Mouse (Mus musculus) erythroblast, embryonic 14.5 days (primary cell): ENCODE results near the gene 2310034G01Rik. TPM values are rescaled to one million over a fixed set of nuclear protein-coding genes. Genes with fewer than 3 reads are reported as not detected.

Experiments used
- H3K27me3 ChIP-seq: 2 replicates; pipeline ENCODE4 v1.6.1; 2012; ENCODE audit warnings: inconsistent platforms; ENCODE audit not compliant: control insufficient read depth
- H3K36me3 ChIP-seq: 2 replicates; pipeline ENCODE4 v1.6.1; 2012; ENCODE audit warnings: mild to moderate bottlenecking, inconsistent platforms; ENCODE audit not compliant: control insufficient read depth
- H3K4me1 ChIP-seq: 2 replicates; pipeline ENCODE4 v1.6.1; 2012; ENCODE audit warnings: inconsistent platforms; ENCODE audit not compliant: control insufficient read depth
- H3K4me3 ChIP-seq: replicated peaks from 2 replicates; pipeline ENCODE3; 2012; ENCODE audit warnings: moderate library complexity, mild to moderate bottlenecking, inconsistent platforms
- H3K9me3 ChIP-seq: 2 replicates; pipeline ENCODE4 v1.6.1; 2012; ENCODE audit warnings: low read length, inconsistent platforms, mixed read lengths; ENCODE audit not compliant: control insufficient read depth
- GATA1 ChIP-seq: IDR thresholded peaks from 2 replicates; pipeline ENCODE4 v1.6.1; 2012; ENCODE audit warnings: low read length, inconsistent platforms, mixed read lengths
- TAL1 ChIP-seq: IDR thresholded peaks from 3 replicates; pipeline ENCODE4 v1.6.1; 2012; ENCODE audit warnings: low read length, inconsistent platforms, mixed read lengths
- polyA plus RNA-seq: library from polyadenylated mRNA; stranded (reverse); fragments of >175 nt; gene quantifications from 2 replicates; pipeline ENCODE4 v1.2.3, GENCODE M21; 2012

The 2310034G01Rik gene
- polyA plus RNA-seq, 1 experiment, result not detected

GRCm38 (mm10) chr19:46394712-46395108 lies 44.6 kb upstream of the 2310034G01Rik start:
- peaks cover 56% of the 10 kb centered on the region for H3K4me1 ChIP-seq
- H3K27me3 ChIP-seq, result no peaks in the 10 kb centered on the region; the same call in 1 of the 2 replicates
- no peaks in the 10 kb centered on the region for H3K9me3 ChIP-seq
- no peak for TF ChIP-seq TAL1
- H3K4me3 ChIP-seq, result peak overlapping the region; percentile 89
- H3K36me3 ChIP-seq, result peaks cover 30% of the 10 kb centered on the region

DNA sequence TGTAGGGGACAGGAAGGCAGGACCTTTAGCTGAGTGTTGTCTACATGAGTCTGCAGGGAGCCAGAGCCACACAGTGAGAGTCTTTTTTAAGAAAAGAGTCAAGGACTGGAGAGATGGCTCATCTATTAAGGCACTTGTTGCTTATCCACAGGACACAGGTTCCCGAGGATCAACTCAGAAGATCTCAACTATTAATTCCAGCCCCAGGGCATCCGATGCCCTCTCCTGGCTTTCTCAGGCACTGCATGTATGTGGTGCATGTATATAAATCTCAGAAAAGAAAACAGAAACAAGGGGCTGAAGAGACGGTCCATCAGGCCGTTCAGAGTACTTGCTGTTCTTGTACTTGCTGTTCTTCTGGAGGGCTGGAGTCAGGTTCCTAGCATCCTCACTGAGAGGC lies 41.9 kb upstream of the 2310034G01Rik start:
- Histone ChIP-seq H3K27me3 (no peaks in the 10 kb centered on the region), H3K4me3 (no peak overlapping the region), H3K4me1 (peaks cover 42% of the 10 kb centered on the region), H3K9me3 (no peaks in the 10 kb centered on the region), H3K36me3 (peaks cover 54% of the 10 kb centered on the region)
- TF ChIP-seq TAL1 (no peak), GATA1 (no peak)

DNA sequence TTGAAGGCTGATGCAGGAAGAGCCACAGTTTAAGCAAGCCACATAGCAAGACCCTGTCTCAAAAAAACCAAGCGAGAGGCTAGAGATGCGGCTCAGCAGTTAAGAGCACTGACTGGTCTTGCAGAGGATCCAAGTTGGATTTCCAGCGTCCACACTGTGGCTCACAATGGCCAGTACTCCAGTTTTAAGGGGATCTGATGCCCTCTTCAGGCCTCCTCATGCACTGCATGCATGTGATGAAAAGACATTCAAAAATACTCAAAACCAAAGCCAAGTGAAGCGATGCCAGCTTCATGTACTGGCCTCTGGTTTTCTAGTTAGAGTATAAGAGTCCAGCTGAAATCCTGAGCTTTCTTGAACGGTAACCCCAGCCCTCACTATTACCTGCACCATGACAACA lies 39.8 kb upstream of the 2310034G01Rik start:
- no peaks in the 10 kb centered on the region for H3K27me3 ChIP-seq
- H3K4me3 ChIP-seq, result no peak overlapping the region
- no peak for TF ChIP-seq GATA1
- TF ChIP-seq TAL1, result no peak
- H3K4me1 ChIP-seq, result peaks cover 29% of the 10 kb centered on the region
- no peaks in the 10 kb centered on the region for H3K9me3 ChIP-seq
- H3K36me3 ChIP-seq, result peaks cover 71% of the 10 kb centered on the region

- H3K36me3 ChIP-seq, result peaks cover 95% of the 10 kb centered on the region
- H3K9me3 ChIP-seq, result no peaks in the 10 kb centered on the region
- no peaks in the 10 kb centered on the region for H3K4me1 ChIP-seq
- H3K4me3 ChIP-seq, result no peak overlapping the region
- H3K27me3 ChIP-seq, result no peaks in the 10 kb centered on the region
- no peak for TF ChIP-seq GATA1
- TF ChIP-seq TAL1, result no peak
Observed at GRCm38 (mm10) chr19:46382275-46382674, 32.2 kb upstream of the 2310034G01Rik start.

DNA sequence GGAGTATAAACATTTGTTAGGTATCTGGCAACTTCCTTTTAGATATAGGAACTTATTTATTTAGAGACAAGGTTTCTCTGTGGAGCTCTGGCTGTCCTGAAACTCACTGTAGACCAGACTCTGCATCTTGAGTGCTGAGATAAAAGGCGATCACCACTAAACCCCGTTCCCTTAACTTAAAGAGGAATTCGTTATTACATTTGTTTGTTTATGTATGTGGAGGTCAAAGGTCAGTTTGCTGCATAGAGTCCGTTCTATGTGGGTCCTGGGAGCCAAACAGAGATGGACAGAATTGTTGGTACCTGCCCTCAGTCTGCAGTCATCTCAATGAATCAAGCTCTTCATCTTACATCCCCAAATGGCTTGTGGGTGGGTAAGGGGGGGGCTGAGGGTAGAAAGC lies 25.8 kb upstream of the 2310034G01Rik start:
- H3K4me3 ChIP-seq, result no peak overlapping the region
- H3K36me3 ChIP-seq, result peaks cover 59% of the 10 kb centered on the region
- TF ChIP-seq GATA1 (no peak), TAL1 (no peak)
- no peaks in the 10 kb centered on the region for H3K9me3 ChIP-seq
- no peaks in the 10 kb centered on the region for H3K27me3 ChIP-seq
- H3K4me1 ChIP-seq, result no peaks in the 10 kb centered on the region

- TF ChIP-seq TAL1, result no peak
- no peak for TF ChIP-seq GATA1
- Histone ChIP-seq H3K27me3 (no peaks in the 10 kb centered on the region), H3K9me3 (no peaks in the 10 kb centered on the region), H3K4me3 (no peak overlapping the region), H3K36me3 (peaks cover 55% of the 10 kb centered on the region), H3K4me1 (no peaks in the 10 kb centered on the region)
Observed at GRCm38 (mm10) chr19:46375489-46375888, 25.4 kb upstream of the 2310034G01Rik start.

DNA sequence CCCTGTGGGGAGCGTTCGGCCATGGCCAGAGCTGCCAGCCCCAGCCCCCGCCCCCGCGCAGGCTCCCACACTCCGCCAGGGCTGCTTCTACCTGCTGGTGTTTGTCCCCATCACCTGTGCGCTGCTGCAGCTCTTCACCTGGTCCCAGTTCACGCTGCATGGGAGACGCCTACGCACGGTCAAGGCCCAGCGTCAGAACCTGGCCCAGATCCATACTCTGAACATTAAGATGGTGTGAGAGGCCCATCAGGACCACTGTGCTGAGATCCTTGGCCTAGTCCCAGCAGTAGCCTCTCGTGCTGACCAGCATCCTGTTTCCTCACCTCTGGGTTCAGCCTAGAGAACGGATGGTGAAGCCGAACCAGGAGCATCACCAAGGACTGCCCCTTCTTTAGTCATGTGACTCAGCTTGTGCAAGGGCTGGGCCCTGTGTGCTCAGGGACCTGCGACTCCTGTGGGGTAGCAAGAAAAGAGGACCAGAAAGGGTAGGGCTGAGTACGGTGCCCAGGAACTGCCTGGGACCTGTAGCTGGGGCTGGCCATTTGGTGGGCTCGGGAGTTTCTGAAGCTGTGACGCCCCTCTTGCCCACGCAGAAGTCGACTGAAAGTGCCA lies 24.5 kb upstream of the 2310034G01Rik start:
- Histone ChIP-seq H3K4me1 (no peaks in the 10 kb centered on the region), H3K4me3 (no peak overlapping the region), H3K9me3 (no peaks in the 10 kb centered on the region), H3K27me3 (no peaks in the 10 kb centered on the region), H3K36me3 (peaks cover 46% of the 10 kb centered on the region)
- TF ChIP-seq GATA1 (no peak), TAL1 (no peak)

DNA sequence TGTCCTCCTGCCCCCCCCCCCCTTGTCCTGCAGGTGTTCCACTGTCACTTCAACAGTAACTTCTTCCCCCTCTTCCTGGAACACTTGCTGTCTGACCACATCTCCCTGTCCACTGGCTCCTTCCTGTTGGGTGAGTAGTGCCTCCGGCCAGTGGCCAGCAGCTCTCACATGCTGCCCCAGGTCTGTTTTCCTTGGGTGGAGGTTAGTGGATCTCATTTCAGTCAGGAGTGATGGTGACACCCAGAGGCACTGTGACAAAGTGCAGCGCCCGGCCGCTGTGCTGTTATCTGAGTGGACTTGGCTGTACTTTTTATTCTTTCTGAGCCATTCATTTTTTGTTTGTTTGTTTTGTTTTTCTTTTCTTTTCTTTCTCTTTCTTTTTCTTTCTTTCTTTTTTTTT lies 19.1 kb upstream of the 2310034G01Rik start:
- no peak overlapping the region for H3K4me3 ChIP-seq
- TF ChIP-seq TAL1, result no peak
- TF ChIP-seq GATA1, result no peak
- peaks cover 6% of the 10 kb centered on the region for H3K36me3 ChIP-seq
- no peaks in the 10 kb centered on the region for H3K27me3 ChIP-seq
- H3K4me1 ChIP-seq, result no peaks in the 10 kb centered on the region; the same call in 1 of the 2 replicates
- H3K9me3 ChIP-seq, result no peaks in the 10 kb centered on the region

- TF ChIP-seq TAL1, result no peak
- no peak for TF ChIP-seq GATA1
- Histone ChIP-seq H3K9me3 (no peaks in the 10 kb centered on the region), H3K4me3 (no peak overlapping the region), H3K4me1 (no peaks in the 10 kb centered on the region; the same call in 1 of the 2 replicates), H3K36me3 (peaks cover 6% of the 10 kb centered on the region), H3K27me3 (no peaks in the 10 kb centered on the region)
Observed at GRCm38 (mm10) chr19:46367798-46368590, 17.9 kb upstream of the 2310034G01Rik start.
